Mouse (Mus musculus) lung, adult 2 months (tissue): Measurements from ENCODE around the gene 2410015M20Rik.

ENCODE experiments used
- CTCF ChIP-seq: fragments of 200-500 bp; IDR thresholded peaks from 2 replicates; pipeline ENCODE4 v1.5.1; 2011; ENCODE audit warnings: mild to moderate bottlenecking, low read length, control low read depth; ENCODE audit not compliant: insufficient read depth
- POLR2A ChIP-seq: fragments of 200-500 bp; IDR thresholded peaks from 2 replicates; pipeline ENCODE4 v1.6.1; 2011; ENCODE audit warnings: low read depth, mild to moderate bottlenecking, control low read depth, low read length, borderline replicate concordance; ENCODE audit errors: extremely low read depth

DNA sequence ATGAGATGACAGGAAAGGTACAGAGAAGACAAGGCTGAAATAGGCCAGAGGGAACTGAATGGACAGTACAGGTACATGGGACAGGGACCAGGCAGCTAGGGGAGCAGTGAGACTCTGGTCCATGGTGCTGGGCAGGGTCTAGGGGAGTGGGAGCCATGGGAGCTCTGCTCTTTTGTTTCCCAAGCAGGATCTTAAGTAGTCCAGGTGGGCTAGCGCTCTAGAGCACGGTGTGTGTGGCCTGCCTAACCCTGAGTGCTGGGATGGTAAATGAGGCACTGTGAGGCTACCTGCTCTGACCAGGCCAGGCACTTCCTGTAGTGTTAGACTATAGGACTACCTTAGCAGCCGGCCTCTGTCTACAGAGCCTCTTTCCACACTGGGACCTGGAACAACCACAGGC lies 7.2 kb upstream of the 2410015M20Rik start:
- TF ChIP-seq CTCF (no peak), POLR2A (no peak)
